Mouse (Mus musculus): ENCODE data around the gene Cacna2d4.

Gene Cacna2d4

DNA sequence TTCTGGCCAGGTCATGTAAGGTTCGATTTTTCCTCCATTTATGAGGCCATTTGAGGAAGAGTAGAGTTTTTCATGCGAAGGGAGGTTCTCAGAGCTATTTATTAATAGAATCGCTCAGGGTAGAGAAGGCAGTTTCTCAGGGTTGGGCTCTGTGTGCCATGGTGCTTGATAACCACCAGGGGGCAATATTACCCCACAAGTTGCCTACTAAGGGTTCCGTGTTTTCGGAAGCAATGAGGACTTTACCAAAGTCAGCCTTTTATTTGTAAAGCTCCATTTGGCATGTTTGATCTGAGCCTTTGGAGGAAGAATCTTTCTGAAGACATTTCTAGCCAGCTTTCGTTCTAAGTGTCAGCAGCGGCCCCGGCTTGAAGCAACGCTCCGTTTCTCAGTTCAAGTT is 16.0 kb upstream of the Cacna2d4 start:
- DNase-seq (ENCODE audit: low spot score in 2 of 2), result peak in 1 of 2 experiments; percentile 52

DNA sequence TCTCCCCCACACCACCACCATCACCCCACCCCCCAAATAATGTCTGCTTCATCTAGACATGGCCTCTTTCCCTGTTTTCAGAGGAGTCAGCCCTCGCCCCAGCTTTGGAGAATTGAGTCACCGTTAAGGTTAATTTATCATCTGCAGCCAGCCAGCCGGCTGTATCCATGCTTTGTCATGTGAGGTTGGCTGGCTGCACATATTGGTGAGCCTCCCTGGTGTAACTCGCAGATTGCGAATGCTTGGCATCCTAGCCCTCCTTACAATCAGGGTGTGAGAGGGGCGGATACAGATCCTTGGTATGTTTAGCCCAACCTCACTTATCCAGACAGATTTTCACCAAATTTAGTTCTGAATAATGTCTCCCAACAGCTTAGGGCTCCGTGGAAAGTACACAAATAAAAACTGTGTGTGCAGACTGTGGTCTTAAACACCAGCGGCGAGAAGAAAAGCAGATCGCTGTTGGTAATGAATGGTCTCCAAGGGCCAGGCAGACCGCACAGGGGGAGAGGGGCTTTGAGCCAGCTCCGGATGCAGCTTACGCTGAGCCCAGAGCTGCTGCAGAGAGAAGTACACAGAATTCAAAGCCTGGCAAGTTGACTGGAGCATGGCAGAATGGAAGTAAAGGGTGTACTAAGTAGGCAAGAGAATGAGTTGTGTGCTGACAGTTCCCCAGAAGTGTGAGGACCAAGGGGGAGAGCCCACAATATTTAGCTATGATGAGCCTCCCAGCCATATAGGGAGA is 11.7 kb upstream of the Cacna2d4 start:
- no peak for DNase-seq (ENCODE audit: low spot score in 2 of 2)

DNA sequence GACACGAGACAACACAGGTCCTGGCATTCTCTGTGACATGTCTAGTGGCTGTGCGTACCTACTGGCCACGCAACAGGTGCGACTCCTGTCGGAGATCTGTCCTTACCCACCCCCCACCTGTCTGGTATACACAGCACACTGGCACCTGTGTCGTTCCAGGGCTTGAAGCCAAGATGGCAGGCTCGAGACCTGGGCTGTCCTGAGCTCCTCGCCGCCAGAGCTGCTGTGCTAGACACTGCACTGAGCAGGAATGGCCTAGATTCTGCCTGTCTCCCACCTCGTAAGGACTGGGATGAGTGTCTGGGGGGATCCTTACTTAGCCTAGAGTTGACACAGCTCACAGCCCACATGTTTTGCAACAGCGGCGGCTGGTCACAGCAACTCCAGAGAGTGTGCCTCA is 11.1 kb upstream of the Cacna2d4 start:
- no peak for DNase-seq (ENCODE audit: low spot score in 2 of 2)

GRCm38 (mm10) chr6:119225731-119226130 is 10.6 kb upstream of the Cacna2d4 start:
- DNase-seq (ENCODE audit: low spot score in 2 of 2), result no peak

DNA sequence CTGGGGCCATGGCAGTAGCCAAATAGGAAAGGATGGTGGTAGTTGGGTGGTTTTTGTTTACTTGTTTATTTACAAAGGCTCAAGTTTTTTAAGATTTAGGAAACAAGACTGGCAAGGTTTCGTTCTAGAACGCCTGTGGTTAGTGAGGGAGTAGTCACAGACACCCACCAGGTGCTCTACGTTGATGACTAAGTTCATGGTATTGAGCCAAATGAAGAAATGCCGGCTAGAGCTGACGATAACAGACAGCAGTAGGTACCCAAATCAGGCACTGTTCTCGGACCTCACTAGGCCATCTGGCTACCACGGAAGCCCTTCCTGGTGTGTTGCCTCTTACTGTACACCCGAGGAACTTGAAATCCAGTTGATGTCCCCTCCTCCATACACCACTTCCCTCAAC is 9.3 kb upstream of the Cacna2d4 start:
- DNase-seq (ENCODE audit: low spot score in 2 of 2), result no peak

DNA sequence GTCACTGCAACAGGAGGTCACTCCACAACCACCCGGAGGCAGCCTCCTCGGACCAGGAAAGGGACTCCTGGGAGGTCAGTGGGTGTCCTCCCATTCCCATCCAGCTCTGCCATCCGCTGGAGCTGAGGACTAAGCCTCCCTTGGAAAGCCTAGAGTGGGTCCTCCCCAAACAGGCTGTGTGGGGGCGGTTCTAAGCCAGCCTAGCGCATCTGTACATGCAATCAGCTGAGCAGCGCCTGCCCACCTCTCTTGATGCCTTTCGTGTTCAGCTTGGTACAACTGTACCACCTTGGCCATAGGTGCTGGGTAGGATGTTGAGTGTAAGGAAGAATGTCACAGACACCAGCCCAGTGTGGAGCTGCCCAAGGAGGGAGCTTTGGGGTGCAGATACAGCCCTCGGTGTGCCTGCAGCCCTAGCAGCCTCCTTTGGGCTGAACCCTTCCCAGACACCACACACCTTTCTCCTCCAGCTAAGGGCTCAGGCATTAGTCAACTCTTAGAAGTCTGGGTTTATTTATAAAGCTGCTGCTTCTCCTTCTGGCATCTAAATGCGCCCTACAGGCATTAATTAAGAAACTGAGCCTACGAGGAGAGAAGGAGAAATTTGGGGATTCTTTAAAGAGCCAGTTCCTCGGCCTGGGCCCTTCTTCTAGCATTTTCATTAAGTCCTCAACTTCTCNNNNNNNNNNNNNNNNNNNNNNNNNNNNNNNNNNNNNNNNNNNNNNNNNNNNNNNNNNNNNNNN is 7.3 kb upstream of the Cacna2d4 start:
- no peak for DNase-seq (ENCODE audit: low spot score in 2 of 2)

GRCm38 (mm10) chr6:119233066-119233465 is 3.3 kb upstream of the Cacna2d4 start:
- no peak for DNase-seq (ENCODE audit: low spot score in 2 of 2)

GRCm38 (mm10) chr6:119235441-119235840 is 885 bp upstream of the Cacna2d4 start:
- DNase-seq (ENCODE audit: low spot score in 2 of 2), result no peak

DNA sequence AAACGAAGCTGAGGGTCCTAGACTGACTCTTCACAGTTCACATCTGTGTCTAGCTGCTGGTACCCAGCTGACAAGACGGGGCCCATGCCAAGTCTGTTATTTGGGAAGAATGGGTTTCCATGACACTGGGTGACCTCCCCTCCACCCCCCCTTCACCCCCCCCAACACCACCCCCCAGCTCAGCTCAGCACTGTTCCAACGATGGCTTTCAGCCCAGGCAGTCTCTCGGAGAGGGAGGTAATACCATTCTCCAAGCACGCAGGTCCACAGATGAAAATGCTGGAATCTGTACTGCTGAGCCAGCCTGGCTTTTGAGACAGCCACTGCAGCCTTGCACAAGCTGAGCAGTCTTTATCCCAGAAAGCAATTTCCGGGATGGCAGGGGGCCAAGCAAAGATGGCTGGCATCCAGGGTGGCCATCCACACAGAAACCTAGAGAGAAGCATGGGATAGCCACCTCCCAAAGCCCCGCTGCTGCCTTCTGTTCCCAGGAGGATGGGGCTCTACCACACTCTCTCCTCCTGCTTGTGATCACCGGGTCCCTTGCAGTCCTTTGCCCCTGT is 1.2 kb downstream of the Cacna2d4 start:
- no peak for DNase-seq (ENCODE audit: low spot score in 2 of 2)

GRCm38 (mm10) chr6:119239341-119240005 is 3.1 kb downstream of the Cacna2d4 start:
- DNase-seq (ENCODE audit: low spot score in 2 of 2), result no peak

- no peak for DNase-seq (ENCODE audit: low spot score in 2 of 2)
Observed at GRCm38 (mm10) chr6:119240256-119240655, 3.9 kb downstream of the Cacna2d4 start.

DNA sequence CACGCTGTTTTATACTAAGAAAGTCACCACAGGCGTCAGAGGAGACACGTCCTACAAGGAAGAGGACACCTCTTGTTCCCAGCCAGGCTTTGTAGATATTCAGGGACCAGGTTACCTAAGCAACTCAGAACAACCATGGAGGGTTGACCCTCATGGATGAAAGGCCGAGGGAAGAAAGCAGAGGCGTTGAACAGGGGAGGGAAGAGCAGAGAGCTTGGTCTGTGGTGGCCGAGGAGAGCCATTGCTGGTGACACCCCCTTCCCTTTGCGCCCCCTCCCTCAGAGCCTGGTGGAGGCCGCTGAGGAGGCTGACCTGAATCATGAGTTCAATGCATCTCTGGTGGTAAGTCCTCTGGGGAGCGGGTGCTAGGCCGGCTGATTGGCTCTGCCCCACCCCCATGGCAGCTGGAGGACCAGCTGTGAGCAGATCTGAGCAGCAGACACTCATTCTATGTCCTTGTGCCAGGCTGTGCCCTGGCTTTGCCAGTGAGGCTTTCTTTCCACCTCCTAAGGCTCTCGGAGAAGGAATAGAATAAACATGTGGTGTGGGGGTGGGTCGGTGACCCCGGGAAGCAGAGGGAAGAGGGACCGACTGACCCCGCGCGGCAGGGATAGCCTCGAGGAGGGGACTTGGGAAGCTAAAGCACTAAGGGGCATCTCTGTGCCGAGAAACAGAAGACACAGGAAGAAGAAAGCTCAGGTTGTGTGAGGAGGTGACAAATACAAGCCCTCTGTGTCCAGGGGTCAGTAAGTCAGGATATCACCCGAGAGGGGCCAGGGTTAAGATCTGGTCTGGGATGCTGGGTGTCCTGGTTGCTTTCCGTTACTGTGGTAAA is 4.8 kb downstream of the Cacna2d4 start:
- no peak for DNase-seq (ENCODE audit: low spot score in 2 of 2)

- no peak for DNase-seq (ENCODE audit: low spot score in 2 of 2)
Observed at GRCm38 (mm10) chr6:119246082-119246481, 9.8 kb downstream of the Cacna2d4 start.

DNA sequence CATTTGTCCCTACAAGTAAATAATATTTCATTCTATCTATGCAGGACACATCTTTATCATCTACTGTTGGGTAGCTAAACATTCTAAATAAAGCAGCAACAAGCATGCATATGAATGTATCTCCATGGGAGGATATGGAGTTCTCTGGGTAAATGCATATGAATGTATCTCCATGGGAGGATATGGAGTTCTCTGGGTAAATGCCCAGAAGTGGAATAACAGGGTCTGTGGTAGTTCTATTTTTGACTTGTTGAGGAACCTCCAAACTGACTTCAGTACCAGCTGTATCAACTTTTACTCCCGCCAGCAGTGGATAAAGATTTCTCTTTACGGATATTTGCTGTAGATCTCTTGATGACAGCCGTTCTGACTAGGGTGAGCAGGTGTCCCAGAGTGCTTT is 12.3 kb downstream of the Cacna2d4 start:
- no peak for DNase-seq (ENCODE audit: low spot score in 2 of 2)

GRCm38 (mm10) chr6:119249726-119250125 is 13.4 kb downstream of the Cacna2d4 start:
- DNase-seq (ENCODE audit: low spot score in 2 of 2), result no peak

- no peak for DNase-seq (ENCODE audit: low spot score in 2 of 2)
Observed at GRCm38 (mm10) chr6:119251704-119252103, 15.4 kb downstream of the Cacna2d4 start.

- no peak for DNase-seq (ENCODE audit: low spot score in 2 of 2)
Observed at GRCm38 (mm10) chr6:119276713-119277112, 40.4 kb downstream of the Cacna2d4 start.

GRCm38 (mm10) chr6:119280761-119281160 is 44.4 kb downstream of the Cacna2d4 start:
- DNase-seq (ENCODE audit: low spot score in 2 of 2), result no peak

GRCm38 (mm10) chr6:119301310-119301709 is 65.0 kb downstream of the Cacna2d4 start:
- DNase-seq (ENCODE audit: low spot score in 2 of 2), result no peak

GRCm38 (mm10) chr6:119303331-119303730 is 67.0 kb downstream of the Cacna2d4 start:
- DNase-seq (ENCODE audit: low spot score in 2 of 2), result no peak

- DNase-seq (ENCODE audit: low spot score in 2 of 2), result no peak
Observed at GRCm38 (mm10) chr6:119307867-119308413, 71.6 kb downstream of the Cacna2d4 start.
